Mouse (Mus musculus) midbrain, embryonic 12.5 days (tissue): ENCODE measurements around the gene Ccng1. TPM values are rescaled to one million over a fixed set of nuclear protein-coding genes. Genes with fewer than 3 reads are reported as not detected.

ENCODE experiments used
- ATAC-seq: fragments of 200-750 bp; cut with Nextera tagmentation; 2 replicates; pipeline ENCODE4 v1.8.0; 2017; ENCODE audit warnings: low read depth, moderate TSS enrichment, moderate library complexity; ENCODE audit not compliant: low FRiP score
- H3K27ac ChIP-seq: fragments of 300-500 bp; sonication (generic); replicated peaks from 2 replicates; pipeline ENCODE4 v1.5.1; 2016; ENCODE audit warnings: mild to moderate bottlenecking
- H3K27me3 ChIP-seq: fragments of 300-500 bp; sonication (generic); 2 replicates; pipeline ENCODE4 v1.6.1; 2016; ENCODE audit warnings: mild to moderate bottlenecking
- H3K36me3 ChIP-seq: fragments of 300-500 bp; sonication (generic); 2 replicates; pipeline ENCODE4 v1.6.1; 2016
- H3K4me1 ChIP-seq: fragments of 300-500 bp; sonication (generic); 2 replicates; pipeline ENCODE4 v1.6.1; 2016
- H3K4me2 ChIP-seq: fragments of 300-500 bp; sonication (generic); replicated peaks from 2 replicates; pipeline ENCODE4 v1.6.1; 2016; ENCODE audit warnings: mild to moderate bottlenecking, moderate library complexity
- H3K4me3 ChIP-seq: fragments of 300-500 bp; sonication (generic); 2 replicates; pipeline ENCODE4 v1.5.1; 2016; ENCODE audit warnings: mild to moderate bottlenecking
- H3K9ac ChIP-seq: fragments of 300-500 bp; sonication (generic); replicated peaks from 2 replicates; pipeline ENCODE4 v1.6.1; 2016; ENCODE audit warnings: mild to moderate bottlenecking, moderate library complexity
- H3K9me3 ChIP-seq: fragments of 300-500 bp; sonication (generic); 2 replicates; pipeline ENCODE4 v1.6.1; 2016; ENCODE audit warnings: mild to moderate bottlenecking
- WGBS: fragments of 180-500 bp; shearing (Covaris S2); methylation state at CpG from one replicate; pipeline ENCODE4 v1.1.7; 2016; 5-methylcytosine and 5-hydroxymethylcytosine counted together
- polyA plus RNA-seq: library from polyadenylated mRNA; unstranded; fragments of >200 nt; fragmentation: Nextera tagmentation; extraction: Ambion mirVana; gene quantifications from 2 replicates; pipeline ENCODE4 v1.2.1, GENCODE M21; 2016

Ccng1 gene
- polyA plus RNA-seq, 1 experiment from 2014 or later: 40.6 TPM

- Histone ChIP-seq H3K9ac (peak overlapping the region; percentile 78), H3K36me3 (0 out of 2 replicates have a peak, but pooled peaks cover 3% of the 10 kb centered on the region), H3K27ac (0 out of 2 replicates have a peak overlapping the region, but pooled peaks have one; percentile 4), H3K9me3 (no peaks in the 10 kb centered on the region), H3K27me3 (no peaks in the 10 kb centered on the region), H3K4me1 (peaks cover 7% of the 10 kb centered on the region), H3K4me3 (peak overlapping the region; percentile 65), H3K4me2 (peak overlapping the region; percentile 73)
- WGBS: 3% methylated on average over 19 of the region's 19 CpGs
- ATAC-seq: no peak; the same call in 1 of the 2 replicates
Measured at GRCm38 (mm10) chr11:40754664-40755107, 425 bp downstream of the Ccng1 start.

- H3K4me2 ChIP-seq: no peak overlapping the region
- 83% methylated on average over 6 of the region's 6 CpGs for WGBS
- H3K36me3 ChIP-seq: 0 out of 2 replicates have a peak, but pooled peaks cover 3% of the 10 kb centered on the region
- no peak overlapping the region for H3K27ac ChIP-seq
- H3K4me1 ChIP-seq: peaks cover 7% of the 10 kb centered on the region
- no peak for ATAC-seq
- H3K4me3 ChIP-seq: no peak overlapping the region
- no peaks in the 10 kb centered on the region for H3K9me3 ChIP-seq
- H3K27me3 ChIP-seq: no peaks in the 10 kb centered on the region
- no peak overlapping the region for H3K9ac ChIP-seq
Measured at GRCm38 (mm10) chr11:40753836-40754235, 1.3 kb downstream of the Ccng1 start.

GRCm38 (mm10) chr11:40747716-40748115 is 7.4 kb downstream of the Ccng1 start:
- no peak overlapping the region for H3K4me3 ChIP-seq
- no peaks in the 10 kb centered on the region for H3K27me3 ChIP-seq
- 0 out of 2 replicates have a peak, but pooled peaks cover 7% of the 10 kb centered on the region for H3K36me3 ChIP-seq
- H3K27ac ChIP-seq: no peak overlapping the region
- no peaks in the 10 kb centered on the region for H3K9me3 ChIP-seq
- no peaks in the 10 kb centered on the region for H3K4me1 ChIP-seq
- no peak for ATAC-seq
- WGBS: 65% methylated on average over 2 of the region's 2 CpGs
- no peak overlapping the region for H3K9ac ChIP-seq
- H3K4me2 ChIP-seq: no peak overlapping the region

- no peak for ATAC-seq
- Histone ChIP-seq H3K4me1 (no peaks in the 10 kb centered on the region), H3K36me3 (0 out of 2 replicates have a peak, but pooled peaks cover 7% of the 10 kb centered on the region), H3K9ac (no peak overlapping the region), H3K27ac (no peak overlapping the region), H3K9me3 (no peaks in the 10 kb centered on the region), H3K4me3 (no peak overlapping the region), H3K27me3 (no peaks in the 10 kb centered on the region), H3K4me2 (no peak overlapping the region)
- WGBS: 93% methylated on average over 12 of the region's 12 CpGs
Measured at GRCm38 (mm10) chr11:40746361-40746760, 8.8 kb downstream of the Ccng1 start.

GRCm38 (mm10) chr11:40744348-40744747 is 10.8 kb downstream of the Ccng1 start:
- no peaks in the 10 kb centered on the region for H3K4me1 ChIP-seq
- H3K36me3 ChIP-seq: peaks cover 15% of the 10 kb centered on the region
- no peak overlapping the region for H3K4me3 ChIP-seq
- H3K4me2 ChIP-seq: no peak overlapping the region
- 92% methylated on average over 3 of the region's 3 CpGs for WGBS
- H3K27me3 ChIP-seq: no peaks in the 10 kb centered on the region
- no peak overlapping the region for H3K27ac ChIP-seq
- ATAC-seq: no peak
- no peaks in the 10 kb centered on the region for H3K9me3 ChIP-seq
- no peak overlapping the region for H3K9ac ChIP-seq

- no peak for ATAC-seq
- H3K36me3 ChIP-seq: peaks cover 39% of the 10 kb centered on the region
Measured at GRCm38 (mm10) chr11:40741605-40742262, 13.4 kb downstream of the Ccng1 start.

GRCm38 (mm10) chr11:40737369-40737768 is 17.7 kb downstream of the Ccng1 start:
- ATAC-seq: no peak
- H3K4me3 ChIP-seq: no peak overlapping the region
- peaks cover 21% of the 10 kb centered on the region for H3K4me1 ChIP-seq
- peaks cover 40% of the 10 kb centered on the region for H3K36me3 ChIP-seq
- no peak overlapping the region for H3K27ac ChIP-seq
- H3K9me3 ChIP-seq: no peaks in the 10 kb centered on the region
- 91% methylated on average over 3 of the region's 3 CpGs for WGBS
- H3K4me2 ChIP-seq: no peak overlapping the region
- H3K27me3 ChIP-seq: no peaks in the 10 kb centered on the region
- no peak overlapping the region for H3K9ac ChIP-seq

More at GRCm38 (mm10) chr11:40741605-40742262, 13.4 kb downstream of the Ccng1 start:
- H3K4me3 ChIP-seq: no peak overlapping the region
- no peaks in the 10 kb centered on the region for H3K4me1 ChIP-seq
- WGBS: 92% methylated on average over 12 of the region's 12 CpGs
- H3K27me3 ChIP-seq: no peaks in the 10 kb centered on the region
- H3K9me3 ChIP-seq: no peaks in the 10 kb centered on the region
- no peak overlapping the region for H3K9ac ChIP-seq
- H3K27ac ChIP-seq: no peak overlapping the region
- no peak overlapping the region for H3K4me2 ChIP-seq

- Histone ChIP-seq H3K27me3 (no peaks in the 10 kb centered on the region), H3K9me3 (no peaks in the 10 kb centered on the region), H3K27ac (peak overlapping the region; percentile 71), H3K9ac (peak overlapping the region; percentile 93), H3K4me1 (peaks cover 30% of the 10 kb centered on the region), H3K36me3 (peaks cover 29% of the 10 kb centered on the region), H3K4me2 (peak overlapping the region; percentile 82), H3K4me3 (peak overlapping the region; percentile 91)
- ATAC-seq: no peak
- 5% methylated on average over 11 of the region's 11 CpGs for WGBS
Measured at GRCm38 (mm10) chr11:40734251-40734752, 20.8 kb downstream of the Ccng1 start.

GRCm38 (mm10) chr11:40733339-40734174 is 21.6 kb downstream of the Ccng1 start, which contains the start of the genes Hmmr and Nudcd2:
Hmmr (minus strand) TSS chr11:40733422.
Nudcd2 (plus strand) TSS chr11:40733667.
- under 1% methylated on average over 52 of the region's 52 CpGs for WGBS
- Histone ChIP-seq H3K4me2 (peak within 1 kb of the TSS; percentile 82), H3K9ac (peak within 1 kb of the TSS; percentile 93), H3K36me3 (peaks cover 25% of the 10 kb centered on the region), H3K4me3 (peak within 1 kb of the TSS; percentile 91), H3K9me3 (no peaks in the 10 kb centered on the region), H3K27me3 (no peaks in the 10 kb centered on the region), H3K27ac (peak within 1 kb of the TSS; percentile 71), H3K4me1 (peaks cover 30% of the 10 kb centered on the region)
- ATAC-seq: peak; percentile 98

- Histone ChIP-seq H3K9me3 (no peaks in the 10 kb centered on the region), H3K27me3 (no peaks in the 10 kb centered on the region), H3K36me3 (peaks cover 21% of the 10 kb centered on the region), H3K4me2 (peak overlapping the region; percentile 75), H3K4me3 (peak overlapping the region; percentile 91), H3K9ac (peak overlapping the region; percentile 53), H3K4me1 (peaks cover 30% of the 10 kb centered on the region), H3K27ac (no peak overlapping the region; the same call in 1 of the 2 replicates)
- 1% methylated on average over 14 of the region's 14 CpGs for WGBS
- peak; percentile 69; the same call in 1 of the 2 replicates for ATAC-seq
Measured at GRCm38 (mm10) chr11:40732997-40733338, 22.1 kb downstream of the Ccng1 start.

GRCm38 (mm10) chr11:40718324-40718723 is 36.8 kb downstream of the Ccng1 start:
- ATAC-seq: no peak
- Histone ChIP-seq H3K4me3 (no peak overlapping the region), H3K9ac (no peak overlapping the region), H3K27ac (no peak overlapping the region), H3K4me1 (no peaks in the 10 kb centered on the region), H3K36me3 (peaks cover 89% of the 10 kb centered on the region), H3K27me3 (no peaks in the 10 kb centered on the region), H3K4me2 (no peak overlapping the region), H3K9me3 (no peaks in the 10 kb centered on the region)

GRCm38 (mm10) chr11:40715524-40715923 is 39.6 kb downstream of the Ccng1 start:
- no peak overlapping the region for H3K27ac ChIP-seq
- no peaks in the 10 kb centered on the region for H3K27me3 ChIP-seq
- H3K4me1 ChIP-seq: no peaks in the 10 kb centered on the region
- no peak overlapping the region for H3K4me2 ChIP-seq
- WGBS: 97% methylated on average over 5 of the region's 5 CpGs
- no peak overlapping the region for H3K9ac ChIP-seq
- H3K4me3 ChIP-seq: no peak overlapping the region
- H3K9me3 ChIP-seq: no peaks in the 10 kb centered on the region
- peaks cover 78% of the 10 kb centered on the region for H3K36me3 ChIP-seq
- ATAC-seq: no peak
